Mouse (Mus musculus): ENCODE measurements around the gene Prrg1. TPM values are rescaled to one million over a fixed set of nuclear protein-coding genes. Genes with fewer than 3 reads are reported as not detected.

Gene Prrg1
- 2.7 and 2.8 TPM in 2 replicates for polyA plus RNA-seq (2015; fragmentation: Nextera tagmentation; extraction: Ambion mirVana)

GRCm38 (mm10) chrX:78583202-78584004 lies at the start of gene Prrg1:
Gene Prrg1, minus strand, starts transcription at chrX:78583896.

Other genes starting within 250 kb of the Prrg1 start
- gene 4930480E11Rik, start 214.3 kb downstream of the Prrg1 start, polyA plus RNA-seq (2015; fragmentation: Nextera tagmentation; extraction: Ambion mirVana) = not detected in 2 replicates
- not detected in 2 replicates for gene Fam47c, start 153.9 kb upstream of the Prrg1 start, polyA plus RNA-seq (2015; fragmentation: Nextera tagmentation; extraction: Ambion mirVana)

Measured in spleen, postnatal 0 days (tissue).